Mouse (Mus musculus) kidney, postnatal 0 days (tissue): ENCODE results near the gene H1f0. TPM values are rescaled to one million over a fixed set of nuclear protein-coding genes. Genes with fewer than 3 reads are reported as not detected.
"Not testable (repeated sequence)": the region's sequence is repeated elsewhere in the genome, so short reads cannot be mapped to it uniquely, and the experiment has no call there.

Experiments used
- ATAC-seq: fragments of 200-750 bp; cut with Nextera tagmentation; replicated peaks from 2 replicates; pipeline ENCODE4 v1.8.0; 2017; ENCODE audit warnings: low read depth, moderate number of reproducible peaks, moderate TSS enrichment, moderate library complexity; ENCODE audit not compliant: low FRiP score
- DNase-seq: peaks from one replicate; pipeline ENCODE4 v3.0.0-alpha.2; 2016; ENCODE audit warnings: low spot score
- H3K27ac ChIP-seq: fragments of 300-500 bp; sonication (generic); 2 replicates; pipeline ENCODE4 v1.5.1; 2014; ENCODE audit warnings: mild to moderate bottlenecking
- H3K27me3 ChIP-seq: fragments of 300-500 bp; sonication (generic); 2 replicates; pipeline ENCODE4 v1.6.1; 2014; ENCODE audit warnings: low read length, mixed read lengths; ENCODE audit not compliant: insufficient read depth
- H3K36me3 ChIP-seq: fragments of 300-500 bp; sonication (generic); 2 replicates; pipeline ENCODE4 v1.6.1; 2014; ENCODE audit warnings: low read length, mixed read lengths; ENCODE audit not compliant: insufficient read depth
- H3K4me1 ChIP-seq: fragments of 300-500 bp; sonication (generic); replicated peaks from 2 replicates; pipeline ENCODE4 v1.6.1; 2014; ENCODE audit warnings: antibody characterized with exemption, low read length, mixed read lengths; ENCODE audit not compliant: insufficient read depth
- H3K4me2 ChIP-seq: fragments of 300-500 bp; sonication (generic); 2 replicates; pipeline ENCODE4 v1.6.1; 2014; ENCODE audit warnings: mild to moderate bottlenecking, low read length, moderate library complexity, mixed read lengths
- H3K4me3 ChIP-seq: fragments of 300-500 bp; sonication (generic); replicated peaks from 2 replicates; pipeline ENCODE4 v1.5.1; 2014; ENCODE audit warnings: low read depth, low read length
- H3K9ac ChIP-seq: fragments of 300-500 bp; sonication (generic); 2 replicates; pipeline ENCODE4 v1.6.1; 2014; ENCODE audit warnings: low read depth, low read length
- H3K9me3 ChIP-seq: fragments of 300-500 bp; sonication (generic); replicated peaks from 2 replicates; pipeline ENCODE4 v1.6.1; 2016; ENCODE audit warnings: low read length, inconsistent platforms, mixed read lengths
- CTCF ChIP-seq: IDR thresholded peaks from 2 replicates; pipeline ENCODE4 v1.5.1; 2016; ENCODE audit warnings: antibody characterized with exemption, low read depth, mild to moderate bottlenecking, moderate library complexity
- WGBS: fragments of 180-500 bp; shearing (Covaris S2); extraction: QIAGEN DNeasy Blood & Tissue Kit; methylation state at CpG from one replicate; pipeline ENCODE4 v1.1.7; 2014; 5-methylcytosine and 5-hydroxymethylcytosine counted together
- polyA plus RNA-seq: library from polyadenylated mRNA; unstranded; fragments of >200 nt; fragmentation: Nextera tagmentation; extraction: Ambion mirVana; gene quantifications from 2 replicates; pipeline ENCODE4 v1.2.1, GENCODE M21; 2015

Gene H1f0
- polyA plus RNA-seq, 1 experiment from 2014 or later: 524 TPM

GRCm38 (mm10) chr15:79002036-79002435, 26.2 kb upstream of the H1f0 start:
- WGBS: 33% methylated on average over 19 of the region's 19 CpGs
- H3K27ac ChIP-seq: no peak overlapping the region
- peaks cover 8% of the 10 kb centered on the region; the same call in 1 of the 2 replicates for H3K4me1 ChIP-seq
- H3K4me2 ChIP-seq: no peak overlapping the region
- ATAC-seq: peak; percentile 68
- H3K9ac ChIP-seq: no peak overlapping the region
- H3K36me3 ChIP-seq: peaks cover 57% of the 10 kb centered on the region
- H3K27me3 ChIP-seq: no peaks in the 10 kb centered on the region
- no peaks in the 10 kb centered on the region for H3K9me3 ChIP-seq
- H3K4me3 ChIP-seq: no peak overlapping the region
- DNase-seq: peak; percentile 72
- no peak for TF ChIP-seq CTCF

- H3K4me1 ChIP-seq: peaks cover 8% of the 10 kb centered on the region; the same call in 1 of the 2 replicates
- H3K9ac ChIP-seq: no peak overlapping the region
- peaks cover 57% of the 10 kb centered on the region for H3K36me3 ChIP-seq
- no peaks in the 10 kb centered on the region for H3K9me3 ChIP-seq
- WGBS: 84% methylated on average over 3 of the region's 3 CpGs
- no peak for DNase-seq
- TF ChIP-seq CTCF: no peak
- H3K4me3 ChIP-seq: no peak overlapping the region
- ATAC-seq: no peak
- no peaks in the 10 kb centered on the region for H3K27me3 ChIP-seq
- no peak overlapping the region for H3K4me2 ChIP-seq
- no peak overlapping the region for H3K27ac ChIP-seq
Measured at GRCm38 (mm10) chr15:79003079-79003478, 25.2 kb upstream of the H1f0 start.

GRCm38 (mm10) chr15:79005581-79005980, 22.7 kb upstream of the H1f0 start:
- no peaks in the 10 kb centered on the region for H3K4me1 ChIP-seq
- no peak overlapping the region for H3K4me2 ChIP-seq
- ATAC-seq (no peak), DNase-seq (no peak)
- TF ChIP-seq CTCF: no peak
- H3K27ac ChIP-seq: no peak overlapping the region
- WGBS: 89% methylated on average over 9 of the region's 9 CpGs
- no peak overlapping the region for H3K4me3 ChIP-seq
- peaks cover 45% of the 10 kb centered on the region for H3K36me3 ChIP-seq
- H3K9ac ChIP-seq: no peak overlapping the region
- H3K9me3 ChIP-seq: no peaks in the 10 kb centered on the region
- no peaks in the 10 kb centered on the region for H3K27me3 ChIP-seq

- H3K27me3 ChIP-seq: no peaks in the 10 kb centered on the region
- H3K4me1 ChIP-seq: no peaks in the 10 kb centered on the region
- H3K9ac ChIP-seq: no peak overlapping the region
- no peak for ATAC-seq
- no peak for TF ChIP-seq CTCF
- no peak overlapping the region for H3K27ac ChIP-seq
- no peaks in the 10 kb centered on the region for H3K9me3 ChIP-seq
- no peak overlapping the region for H3K4me2 ChIP-seq
- whole genome bisulfite sequencing: 77% methylated on average over 3 of the region's 3 CpGs
- no peak for DNase-seq
- no peak overlapping the region for H3K4me3 ChIP-seq
- H3K36me3 ChIP-seq: peaks cover 34% of the 10 kb centered on the region
Measured at GRCm38 (mm10) chr15:79006638-79007037, 21.6 kb upstream of the H1f0 start.

GRCm38 (mm10) chr15:79007059-79007458, 21.2 kb upstream of the H1f0 start:
- no peaks in the 10 kb centered on the region for H3K9me3 ChIP-seq
- H3K9ac ChIP-seq: no peak overlapping the region
- 90% methylated on average over 5 of the region's 5 CpGs for WGBS
- no peak for TF ChIP-seq CTCF
- no peak overlapping the region for H3K4me2 ChIP-seq
- no peak overlapping the region for H3K27ac ChIP-seq
- no peak for ATAC-seq
- H3K36me3 ChIP-seq: peaks cover 31% of the 10 kb centered on the region
- H3K4me3 ChIP-seq: no peak overlapping the region
- no peaks in the 10 kb centered on the region for H3K27me3 ChIP-seq
- no peaks in the 10 kb centered on the region for H3K4me1 ChIP-seq
- no peak for DNase-seq

GRCm38 (mm10) chr15:79007836-79008235, 20.4 kb upstream of the H1f0 start:
- not testable (repeated sequence) for H3K4me1 ChIP-seq, H3K4me3 ChIP-seq, ATAC-seq, H3K4me2 ChIP-seq, H3K27ac ChIP-seq, H3K9me3 ChIP-seq, DNase-seq, H3K27me3 ChIP-seq, H3K9ac ChIP-seq
- WGBS: 91% methylated on average over 6 of the region's 6 CpGs
- H3K36me3 ChIP-seq: peaks cover 31% of the 10 kb centered on the region
- TF ChIP-seq CTCF: peak; percentile 38

- DNase-seq (no peak), ATAC-seq (no peak)
- TF ChIP-seq CTCF: no peak
- Histone ChIP-seq H3K4me1 (no peaks in the 10 kb centered on the region), H3K4me3 (no peak overlapping the region), H3K27me3 (no peaks in the 10 kb centered on the region), H3K27ac (no peak overlapping the region), H3K9ac (no peak overlapping the region), H3K9me3 (no peaks in the 10 kb centered on the region), H3K4me2 (no peak overlapping the region), H3K36me3 (peaks cover 16% of the 10 kb centered on the region)
- WGBS: 58% methylated on average over 5 of the region's 5 CpGs
Measured at GRCm38 (mm10) chr15:79009734-79010133, 18.5 kb upstream of the H1f0 start.
